Mouse (Mus musculus) heart, embryonic 12.5 days (tissue): Measurements from ENCODE around the gene Mreg. TPM values are rescaled to one million over a fixed set of nuclear protein-coding genes. Genes with fewer than 3 reads are reported as not detected.
"Not testable (repeated sequence)": the region's sequence is repeated elsewhere in the genome, so short reads cannot be mapped to it uniquely, and the experiment has no call there.

ENCODE experiments used
- ATAC-seq: fragments of 200-750 bp; cut with Nextera tagmentation; 2 replicates; pipeline ENCODE4 v1.8.0; 2017; ENCODE audit warnings: moderate TSS enrichment, moderate library complexity; ENCODE audit not compliant: insufficient number of reproducible peaks, low FRiP score
- H3K27ac ChIP-seq: fragments of 300-500 bp; sonication (generic); 2 replicates; pipeline ENCODE4 v1.5.1; 2016; ENCODE audit warnings: mild to moderate bottlenecking, moderate library complexity; ENCODE audit not compliant: poor library complexity, severe bottlenecking
- H3K27me3 ChIP-seq: fragments of 300-500 bp; sonication (generic); replicated peaks from 2 replicates; pipeline ENCODE4 v1.6.1; 2016; ENCODE audit warnings: mild to moderate bottlenecking, moderate library complexity
- H3K36me3 ChIP-seq: fragments of 300-500 bp; sonication (generic); 2 replicates; pipeline ENCODE4 v1.6.1; 2016; ENCODE audit warnings: mild to moderate bottlenecking, moderate library complexity
- H3K4me1 ChIP-seq: fragments of 300-500 bp; sonication (generic); replicated peaks from 2 replicates; pipeline ENCODE4 v1.6.1; 2016; ENCODE audit warnings: mild to moderate bottlenecking
- H3K4me2 ChIP-seq: fragments of 300-500 bp; sonication (generic); 2 replicates; pipeline ENCODE4 v1.6.1; 2016; ENCODE audit warnings: mild to moderate bottlenecking, moderate library complexity
- H3K4me3 ChIP-seq: fragments of 300-500 bp; sonication (generic); 2 replicates; pipeline ENCODE4 v1.5.1; 2016; ENCODE audit warnings: mild to moderate bottlenecking
- H3K9ac ChIP-seq: fragments of 300-500 bp; sonication (generic); 2 replicates; pipeline ENCODE4 v1.6.1; 2016; ENCODE audit warnings: mild to moderate bottlenecking, moderate library complexity
- H3K9me3 ChIP-seq: fragments of 300-500 bp; sonication (generic); replicated peaks from 2 replicates; pipeline ENCODE4 v1.6.1; 2016; ENCODE audit warnings: mild to moderate bottlenecking, moderate library complexity
- WGBS: fragments of 180-500 bp; shearing (Covaris S2); methylation state at CpG from one replicate; pipeline ENCODE4 v1.1.7; 2016; 5-methylcytosine and 5-hydroxymethylcytosine counted together
- polyA plus RNA-seq: library from polyadenylated mRNA; unstranded; fragments of >200 nt; fragmentation: Nextera tagmentation; extraction: Ambion mirVana; gene quantifications from 2 replicates; pipeline ENCODE4 v1.2.1, GENCODE M21; 2016

Mreg gene
- polyA plus RNA-seq, 1 experiment from 2014 or later, result 5.1 TPM

DNA sequence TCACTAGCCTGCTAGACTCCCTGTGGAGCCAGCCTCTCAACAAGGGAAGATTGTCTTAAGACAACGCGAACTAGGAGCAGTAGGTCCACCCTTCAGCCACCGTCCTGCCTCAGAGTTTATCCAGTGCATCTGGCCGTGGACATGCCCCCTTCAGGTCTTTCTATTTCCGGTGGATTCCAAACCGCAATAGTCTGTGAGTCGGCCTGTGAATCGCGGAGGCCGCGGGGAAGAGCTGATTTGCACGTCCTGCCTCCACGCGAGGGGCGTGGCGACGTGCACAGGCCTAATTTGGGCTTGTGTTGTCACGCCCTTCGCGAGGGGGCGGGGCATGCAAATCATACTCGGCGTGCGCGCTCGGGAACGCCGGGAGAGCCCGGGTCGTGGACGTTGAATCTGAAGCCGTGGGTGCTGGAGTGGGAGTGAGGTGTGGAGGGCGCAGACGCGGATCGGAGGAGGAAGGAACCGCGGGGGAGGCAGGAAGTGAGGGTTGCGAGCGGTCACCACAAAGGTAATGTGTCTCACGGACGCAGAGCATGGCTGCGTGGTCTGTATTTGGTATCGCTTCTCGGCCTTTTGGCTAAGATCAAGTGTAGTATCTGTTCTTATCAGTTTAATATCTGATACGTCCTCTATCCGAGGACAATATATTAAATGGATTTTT is 31.7 kb upstream of the Mreg start:
- Histone ChIP-seq H3K4me3 (peak overlapping the region; percentile 44), H3K4me2 (peak overlapping the region; percentile 70), H3K4me1 (no peaks in the 10 kb centered on the region), H3K9ac (peak overlapping the region; percentile 87), H3K36me3 (no peaks in the 10 kb centered on the region), H3K27me3 (no peaks in the 10 kb centered on the region), H3K27ac (peak overlapping the region; percentile 94), H3K9me3 (no peaks in the 10 kb centered on the region)
- peak; percentile 96 for ATAC-seq
- under 1% methylated on average over 47 of the region's 47 CpGs for WGBS

DNA sequence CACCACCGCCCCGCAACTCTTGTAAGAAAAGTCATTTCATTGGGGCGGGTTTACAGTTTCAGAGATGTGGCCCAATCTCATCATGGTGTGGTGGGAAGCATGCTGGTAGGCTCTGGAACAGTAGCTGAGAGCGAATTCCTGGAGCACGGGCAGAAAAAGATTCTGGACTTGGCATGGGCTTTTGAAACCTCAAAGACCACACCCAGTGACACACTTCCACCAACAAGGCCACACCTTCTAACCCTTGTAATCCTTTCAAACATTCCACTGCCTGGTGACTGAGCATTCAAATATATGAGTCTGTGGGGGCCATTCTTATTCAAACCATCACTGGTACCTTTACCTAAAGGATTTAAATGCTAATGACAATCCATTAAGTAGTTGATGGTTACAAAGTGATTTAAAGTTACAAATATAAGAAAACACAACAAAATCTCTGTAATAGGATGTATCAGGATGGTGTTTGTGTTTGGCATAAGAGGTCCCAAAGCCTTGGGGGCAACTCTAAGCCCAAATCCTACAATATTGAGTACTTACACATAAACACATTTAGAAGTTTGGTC is 30.6 kb upstream of the Mreg start:
- no peak overlapping the region for H3K4me3 ChIP-seq
- H3K4me2 ChIP-seq, result no peak overlapping the region
- no peak overlapping the region for H3K27ac ChIP-seq
- no peaks in the 10 kb centered on the region for H3K27me3 ChIP-seq
- no peak for ATAC-seq
- no peaks in the 10 kb centered on the region for H3K36me3 ChIP-seq
- WGBS, result 87% methylated on average over 5 of the region's 5 CpGs
- no peaks in the 10 kb centered on the region for H3K9me3 ChIP-seq
- H3K4me1 ChIP-seq, result 0 out of 2 replicates have a peak, but pooled peaks cover 7% of the 10 kb centered on the region
- no peak overlapping the region for H3K9ac ChIP-seq

DNA sequence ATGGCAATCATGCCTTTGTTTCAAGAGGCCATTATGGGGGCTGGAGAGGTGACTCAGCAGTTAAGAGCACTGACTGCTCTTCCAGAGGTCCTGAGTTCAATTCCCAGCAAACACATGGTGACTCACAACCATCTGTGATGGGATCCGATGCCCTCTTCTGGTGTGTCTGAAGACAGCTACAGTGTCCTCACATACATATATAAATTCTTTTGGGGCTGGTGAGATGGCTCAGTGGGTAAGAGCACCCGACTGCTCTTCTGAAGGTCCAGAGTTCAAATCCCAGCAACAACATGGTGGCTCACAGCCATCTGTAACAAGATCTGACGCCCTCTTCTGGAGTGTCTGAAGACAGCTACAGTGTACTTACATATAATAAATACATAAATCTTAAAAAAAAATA is 27.0 kb upstream of the Mreg start:
- not testable (repeated sequence) for H3K9me3 ChIP-seq, H3K4me3 ChIP-seq, H3K27ac ChIP-seq, H3K4me1 ChIP-seq, H3K9ac ChIP-seq, H3K36me3 ChIP-seq, H3K4me2 ChIP-seq, ATAC-seq
- 83% methylated on average over 3 of the region's 3 CpGs for WGBS
- peaks cover 15% of the 10 kb centered on the region for H3K27me3 ChIP-seq

DNA sequence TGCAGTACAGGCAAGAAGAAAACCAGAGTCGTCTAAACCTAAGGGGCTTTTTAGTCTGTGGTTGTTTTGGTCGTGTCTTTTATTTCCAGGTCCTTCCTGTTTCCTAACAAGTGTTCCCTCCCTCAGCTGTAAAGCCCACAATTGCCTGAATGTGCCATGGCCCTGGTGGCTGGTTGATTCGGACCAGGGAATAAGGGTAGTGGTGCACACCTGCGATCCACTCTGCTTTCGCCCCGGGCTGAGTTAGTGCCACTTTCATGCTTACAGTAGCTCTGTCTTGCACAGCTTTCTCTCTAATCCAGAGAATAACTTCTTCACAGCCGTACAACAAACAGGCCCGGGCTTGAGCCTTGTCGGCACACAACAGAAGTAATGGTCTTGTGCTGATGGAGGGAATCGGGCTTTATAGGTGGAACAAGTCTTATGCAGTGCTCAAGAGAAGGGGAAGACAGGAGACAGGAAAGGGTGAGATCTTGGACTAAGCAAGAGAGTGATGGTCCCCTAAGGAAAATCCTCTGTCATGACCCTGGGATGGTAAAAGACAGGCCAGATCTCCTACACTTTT is 26.0 kb upstream of the Mreg start:
- ATAC-seq, result no peak
- peak overlapping the region; percentile 2; the same call in 1 of the 2 replicates for H3K4me2 ChIP-seq
- no peak overlapping the region for H3K9ac ChIP-seq
- H3K27ac ChIP-seq, result no peak overlapping the region; the same call in 1 of the 2 replicates
- 0 out of 2 replicates have a peak, but pooled peaks cover 8% of the 10 kb centered on the region for H3K4me1 ChIP-seq
- no peaks in the 10 kb centered on the region for H3K9me3 ChIP-seq
- H3K27me3 ChIP-seq, result peaks cover 23% of the 10 kb centered on the region
- H3K36me3 ChIP-seq, result no peaks in the 10 kb centered on the region
- WGBS, result 63% methylated on average over 10 of the region's 10 CpGs
- no peak overlapping the region for H3K4me3 ChIP-seq

DNA sequence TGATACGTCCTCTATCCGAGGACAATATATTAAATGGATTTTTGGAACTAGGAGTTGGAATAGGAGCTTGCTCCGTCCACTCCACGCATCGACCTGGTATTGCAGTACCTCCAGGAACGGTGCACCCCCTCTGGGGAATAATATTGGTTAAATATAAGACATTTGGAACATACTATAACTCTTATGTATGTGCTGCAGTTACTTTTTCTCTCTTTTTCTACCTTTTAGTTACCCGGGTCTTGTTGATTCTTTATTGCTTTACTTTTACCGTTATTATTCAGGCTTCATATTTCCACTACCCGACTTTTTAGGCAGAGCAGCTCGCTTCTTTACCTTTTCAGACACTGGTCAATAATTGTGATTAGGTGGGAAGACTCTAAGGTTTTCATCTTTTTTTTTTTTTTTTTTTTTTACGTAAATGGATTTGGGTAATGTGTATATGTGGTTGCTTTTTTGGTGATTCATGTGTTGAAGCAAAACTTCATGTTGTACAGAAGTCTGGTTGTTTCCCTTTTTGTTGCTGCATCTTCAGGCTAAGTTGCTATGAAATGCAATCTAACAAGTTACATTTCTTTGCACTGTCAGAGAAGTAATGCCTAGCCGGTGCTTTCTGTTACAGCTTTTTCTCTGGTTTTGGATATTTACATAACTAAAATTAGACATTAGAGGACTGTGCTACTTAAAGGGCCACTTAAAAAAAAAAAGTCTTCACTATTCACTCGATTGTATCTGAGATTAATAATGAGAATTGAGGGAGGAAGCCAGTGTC is 25.1 kb upstream of the Mreg start:
- H3K36me3 ChIP-seq, result no peaks in the 10 kb centered on the region
- ATAC-seq, result 0 out of 2 replicates have a peak, but pooled peaks have one; percentile 49
- H3K9me3 ChIP-seq, result no peaks in the 10 kb centered on the region
- H3K9ac ChIP-seq, result no peak overlapping the region
- WGBS, result 6% methylated on average over 13 of the region's 13 CpGs
- peak overlapping the region; percentile 2; the same call in 1 of the 2 replicates for H3K4me2 ChIP-seq
- H3K27me3 ChIP-seq, result peaks cover 27% of the 10 kb centered on the region
- H3K4me1 ChIP-seq, result 0 out of 2 replicates have a peak, but pooled peaks cover 8% of the 10 kb centered on the region
- peak overlapping the region; percentile 17; the same call in 1 of the 2 replicates for H3K4me3 ChIP-seq
- H3K27ac ChIP-seq, result no peak overlapping the region

DNA sequence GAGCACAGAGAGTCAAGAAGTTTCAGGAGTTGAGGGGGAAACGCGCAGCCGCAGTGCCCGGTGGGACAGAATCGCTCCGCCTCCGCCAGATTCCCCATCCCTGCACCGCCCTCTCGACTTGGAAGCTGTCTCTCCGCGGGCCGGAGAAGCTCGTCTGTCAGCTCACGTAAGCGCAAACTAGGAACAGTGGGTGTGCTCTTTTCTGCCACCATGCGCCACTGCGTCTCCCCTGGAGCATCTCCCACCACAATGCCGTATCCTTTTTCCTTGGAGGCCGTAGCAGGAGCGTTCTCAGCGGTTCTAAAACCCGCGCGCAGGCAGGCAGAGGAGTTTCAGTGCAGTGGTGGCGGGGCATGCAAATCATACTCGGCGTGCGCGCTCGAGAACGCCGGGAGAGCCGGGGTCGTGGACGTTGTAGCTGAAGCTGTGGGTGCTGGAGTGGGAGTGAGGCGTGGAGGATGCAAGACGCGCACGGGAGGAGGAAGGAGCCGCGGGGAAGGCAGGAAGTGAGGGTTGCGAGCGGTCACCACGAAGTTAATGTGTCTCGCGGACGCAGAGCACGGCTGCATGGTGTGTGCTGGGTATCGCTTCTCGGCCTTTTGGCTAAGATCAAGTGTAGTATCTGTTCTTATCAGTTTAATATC is 24.4 kb upstream of the Mreg start:
- H3K36me3 ChIP-seq, H3K9me3 ChIP-seq, H3K4me1 ChIP-seq: not testable (repeated sequence)
- peaks cover 27% of the 10 kb centered on the region for H3K27me3 ChIP-seq
- peak overlapping the region; percentile 63 for H3K4me3 ChIP-seq
- WGBS, result under 1% methylated on average over 38 of the region's 50 CpGs
- peak overlapping the region; percentile 67 for H3K4me2 ChIP-seq
- H3K27ac ChIP-seq, result peak overlapping the region; percentile 82
- H3K9ac ChIP-seq, result peak overlapping the region; percentile 71
- ATAC-seq, result peak; percentile 83

DNA sequence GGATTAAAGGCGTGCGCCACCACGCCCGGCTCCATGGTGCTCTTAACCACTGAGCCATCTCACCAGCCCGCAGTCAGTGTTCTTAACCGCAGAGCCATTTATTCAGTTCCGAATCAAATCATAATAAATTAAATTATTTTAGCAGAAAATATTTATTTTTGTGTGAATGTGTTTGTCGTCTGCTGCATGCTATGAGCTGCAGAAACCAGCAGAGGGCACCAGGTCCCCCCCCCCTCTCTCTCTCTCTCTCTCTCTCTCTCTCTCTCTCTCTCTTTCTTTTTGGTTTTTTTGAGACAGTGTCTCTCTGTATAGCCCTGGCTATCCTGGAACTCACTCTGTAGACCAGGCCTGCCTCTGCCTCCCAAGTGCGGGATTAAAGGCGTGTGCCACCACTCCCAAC is 20.5 kb upstream of the Mreg start:
- not testable (repeated sequence) for H3K9me3 ChIP-seq, ATAC-seq, H3K4me1 ChIP-seq, H3K27ac ChIP-seq, H3K36me3 ChIP-seq, H3K9ac ChIP-seq, H3K4me2 ChIP-seq, H3K4me3 ChIP-seq
- WGBS, result 71% methylated on average over 10 of the region's 10 CpGs
- H3K27me3 ChIP-seq, result peaks cover 27% of the 10 kb centered on the region

DNA sequence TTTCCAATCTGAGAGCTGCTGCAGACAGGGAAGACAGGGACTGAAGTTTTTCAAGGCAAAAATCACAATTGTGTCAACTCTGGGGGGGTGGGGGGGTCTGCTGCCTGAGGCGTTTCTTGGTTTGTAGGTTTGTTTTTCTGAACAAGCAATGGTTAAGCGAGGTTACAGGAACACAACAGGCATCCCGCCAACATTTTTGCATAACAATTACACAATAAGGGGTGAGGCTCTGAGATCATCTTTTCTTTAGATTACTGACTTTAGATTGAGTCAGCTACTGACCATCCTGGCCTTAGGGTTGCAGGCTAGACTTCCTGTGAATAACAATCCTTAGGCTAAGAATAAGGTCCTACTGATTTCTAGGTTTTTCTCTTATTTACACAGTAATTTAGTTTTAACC is 16.9 kb upstream of the Mreg start:
- H3K4me3 ChIP-seq, result no peak overlapping the region
- H3K9ac ChIP-seq, result no peak overlapping the region
- no peaks in the 10 kb centered on the region for H3K4me1 ChIP-seq
- H3K9me3 ChIP-seq, result no peaks in the 10 kb centered on the region
- ATAC-seq, result no peak
- H3K27me3 ChIP-seq, result peaks cover 24% of the 10 kb centered on the region
- 39% methylated on average over 3 of the region's 3 CpGs for WGBS
- H3K36me3 ChIP-seq, result no peaks in the 10 kb centered on the region
- H3K27ac ChIP-seq, result no peak overlapping the region
- no peak overlapping the region for H3K4me2 ChIP-seq

DNA sequence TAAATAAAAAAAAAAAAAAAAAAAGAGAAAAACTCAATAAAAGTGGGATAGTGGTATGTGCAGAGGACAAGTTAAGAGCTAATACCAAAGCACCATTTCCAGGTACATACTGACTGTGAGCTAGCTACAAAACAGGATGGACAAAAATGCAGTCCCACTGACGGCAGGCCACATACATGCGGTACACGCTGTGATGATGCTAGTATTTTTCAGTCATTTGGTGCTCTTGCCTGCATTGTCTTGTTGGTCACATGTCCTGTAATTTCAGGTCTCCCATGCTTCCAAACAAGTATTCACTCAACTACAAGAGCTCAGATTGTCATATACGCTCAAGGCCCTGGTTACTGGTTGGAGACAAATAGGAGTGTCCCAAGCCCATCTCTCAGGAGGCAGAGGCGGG is 15.4 kb upstream of the Mreg start:
- ATAC-seq, result no peak
- Histone ChIP-seq H3K4me3 (no peak overlapping the region), H3K4me2 (no peak overlapping the region), H3K4me1 (no peaks in the 10 kb centered on the region), H3K36me3 (no peaks in the 10 kb centered on the region), H3K27me3 (peaks cover 23% of the 10 kb centered on the region), H3K9ac (no peak overlapping the region), H3K27ac (no peak overlapping the region), H3K9me3 (no peaks in the 10 kb centered on the region)
- 85% methylated on average over 5 of the region's 5 CpGs for WGBS

DNA sequence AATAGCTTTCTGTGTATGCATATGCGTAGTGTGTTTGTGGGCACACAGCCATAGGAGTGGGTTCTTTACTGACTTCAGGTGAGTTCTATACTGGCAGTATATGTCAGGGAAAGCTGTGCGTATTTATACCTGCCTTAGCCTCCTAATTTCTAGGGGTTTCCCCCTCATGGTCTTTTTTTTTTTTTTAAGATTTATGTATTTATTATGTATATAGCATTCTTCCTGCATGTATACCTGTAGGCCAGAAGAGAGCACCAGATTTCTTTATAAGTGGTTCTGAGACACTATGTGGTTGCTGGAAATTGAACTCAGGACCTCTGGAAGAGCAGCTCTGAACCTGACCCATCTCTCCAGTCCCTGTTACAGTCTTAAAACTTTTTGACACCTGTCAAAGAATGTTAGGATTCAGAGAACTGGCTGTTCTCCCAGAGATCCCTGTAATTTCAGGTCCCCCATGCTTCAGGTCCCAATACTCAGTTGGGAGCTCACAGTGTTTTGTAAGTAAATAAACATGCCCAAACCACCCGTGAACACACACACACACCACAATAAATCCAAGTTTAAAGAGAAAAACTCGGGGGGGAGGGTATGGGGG is 14.9 kb upstream of the Mreg start:
- Histone ChIP-seq H3K27ac (no peak overlapping the region), H3K36me3 (no peaks in the 10 kb centered on the region), H3K4me2 (no peak overlapping the region), H3K4me3 (no peak overlapping the region), H3K4me1 (no peaks in the 10 kb centered on the region), H3K9ac (no peak overlapping the region), H3K9me3 (no peaks in the 10 kb centered on the region), H3K27me3 (peaks cover 24% of the 10 kb centered on the region)
- no peak for ATAC-seq
- 44% methylated on average over 4 of the region's 4 CpGs for WGBS
